Mouse (Mus musculus): ENCODE data around the gene Cldn11.
"Not testable (repeated sequence)": the region's sequence is repeated elsewhere in the genome, so short reads cannot be mapped to it uniquely, and the experiment has no call there.

Gene Cldn11

DNA sequence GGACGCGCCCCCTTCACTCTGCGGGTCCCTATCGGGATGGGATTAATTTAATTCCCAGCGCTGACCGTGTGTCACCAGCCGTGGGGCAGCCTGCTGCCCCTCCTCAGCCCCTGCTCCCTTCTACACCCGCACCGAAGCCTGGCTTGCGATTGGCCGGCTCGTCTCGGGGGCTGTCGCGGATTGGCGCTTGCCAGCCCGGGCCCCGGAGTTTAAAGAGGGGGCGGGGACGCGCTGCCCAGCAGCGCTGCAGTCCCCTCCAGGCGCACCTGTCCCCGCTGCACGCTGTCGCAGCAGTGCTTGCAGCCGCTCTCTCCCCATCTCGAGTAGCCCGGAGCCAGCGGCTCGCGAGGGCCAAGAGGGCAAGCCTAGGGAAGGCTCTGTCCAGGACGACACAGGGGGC is at the start of gene Cldn11:
TSS of gene Cldn11 (plus strand) at position 215 of the 400 bp plus-strand sequence.
- DNase-seq = no peak

DNA sequence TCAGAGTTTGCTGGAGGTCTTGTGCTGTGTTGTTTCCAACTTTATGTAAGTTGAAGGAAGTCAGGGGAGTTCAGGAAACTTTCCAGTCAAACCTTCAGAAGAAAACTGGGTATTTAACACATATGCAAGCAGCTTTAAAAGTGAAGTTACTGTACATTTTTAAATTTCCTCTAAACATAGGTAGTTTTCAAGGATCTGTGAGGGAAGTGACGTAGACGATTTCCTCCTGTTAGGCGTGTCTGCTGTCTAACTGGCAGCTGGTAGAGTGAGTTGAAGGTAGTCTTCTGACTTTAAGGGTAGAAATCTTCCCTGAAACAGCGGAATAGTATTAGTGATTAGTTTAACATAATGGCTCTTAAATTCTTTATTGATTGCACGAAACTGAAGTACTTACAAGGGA is 49.7 kb upstream of the Cldn11 start:
- DNase-seq = no peak

GRCm38 (mm10) chr3:31100802-31101201 is 48.9 kb upstream of the Cldn11 start:
- no peak for DNase-seq

DNA sequence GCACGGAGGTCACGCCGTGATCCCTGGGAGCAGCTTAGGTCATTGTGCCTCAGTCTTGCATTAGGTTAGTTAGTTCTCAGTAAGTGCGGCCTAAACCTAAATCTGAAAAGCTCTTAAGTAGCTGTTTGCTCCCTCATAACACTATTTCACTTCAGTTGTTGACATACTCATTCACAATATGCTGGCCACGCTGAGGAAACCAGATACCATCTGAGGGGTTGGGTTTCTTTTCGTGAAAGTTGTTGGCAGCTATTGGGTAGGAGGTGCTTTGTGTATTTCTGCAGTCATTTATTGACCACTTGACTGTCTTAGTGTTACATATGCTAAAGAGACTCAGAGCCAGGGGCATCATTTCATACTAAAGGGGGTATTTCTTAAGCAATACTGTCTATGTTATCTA is 44.8 kb upstream of the Cldn11 start:
- DNase-seq = no peak

GRCm38 (mm10) chr3:31106597-31106996 is 43.1 kb upstream of the Cldn11 start:
- DNase-seq = no peak

DNA sequence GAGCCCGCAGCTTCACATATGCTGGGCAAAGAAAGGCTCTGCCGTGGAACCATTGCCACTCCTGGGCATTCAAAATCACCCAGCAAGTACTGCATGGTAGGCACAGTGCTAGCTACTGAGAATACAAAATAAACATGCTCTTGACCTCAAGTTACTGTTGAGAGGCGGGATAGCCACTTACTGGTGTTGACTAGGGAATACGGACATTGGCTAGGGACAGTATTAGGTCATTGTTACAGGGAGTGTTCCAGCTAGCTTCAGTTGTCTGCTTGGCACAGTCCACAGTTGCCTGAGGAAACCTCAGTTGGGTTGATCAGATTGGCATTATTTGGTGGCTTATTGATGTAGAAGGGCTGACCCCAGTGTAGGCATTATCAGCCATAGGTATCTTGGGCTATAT is 42.0 kb upstream of the Cldn11 start:
- DNase-seq = no peak

DNA sequence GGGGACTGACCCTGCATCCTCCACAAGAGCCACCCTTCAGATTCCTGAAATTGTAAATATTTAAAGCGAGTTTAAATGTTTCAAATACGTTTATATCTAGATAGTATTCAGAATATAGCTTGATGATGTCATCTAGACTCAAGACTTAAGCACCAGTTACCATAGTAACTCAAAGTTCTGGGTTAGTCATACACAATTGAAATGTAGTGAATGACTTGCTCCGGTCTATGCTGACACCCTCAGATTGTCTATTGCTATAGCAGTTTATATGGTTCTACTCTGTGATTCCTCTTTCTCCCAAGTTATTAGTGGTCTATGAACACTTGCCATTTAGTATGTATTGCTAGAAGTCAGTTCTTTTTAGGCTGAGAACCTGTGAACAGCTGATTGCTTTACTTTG is 40.6 kb upstream of the Cldn11 start:
- DNase-seq = peak in 1 of 2 experiments; percentile 26

DNA sequence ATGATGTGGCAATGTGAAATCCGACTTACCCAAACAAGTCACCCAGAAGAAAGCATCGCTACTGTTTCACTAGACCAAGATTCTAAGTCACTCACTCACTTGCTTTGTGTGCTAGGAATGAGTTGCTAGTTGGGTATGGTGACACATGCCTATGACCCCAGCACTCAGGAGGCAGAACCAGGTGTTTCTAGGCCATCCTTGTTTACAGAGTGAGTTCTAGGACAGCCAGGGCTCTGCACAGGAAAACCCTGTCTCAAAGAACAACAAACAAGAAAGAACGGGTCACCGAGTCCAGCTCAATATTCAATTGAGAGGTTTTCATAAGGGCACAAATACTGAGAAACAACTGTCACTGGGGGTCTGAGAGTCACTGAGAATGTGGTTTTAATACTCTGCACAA is 26.6 kb upstream of the Cldn11 start:
- no peak for DNase-seq

DNA sequence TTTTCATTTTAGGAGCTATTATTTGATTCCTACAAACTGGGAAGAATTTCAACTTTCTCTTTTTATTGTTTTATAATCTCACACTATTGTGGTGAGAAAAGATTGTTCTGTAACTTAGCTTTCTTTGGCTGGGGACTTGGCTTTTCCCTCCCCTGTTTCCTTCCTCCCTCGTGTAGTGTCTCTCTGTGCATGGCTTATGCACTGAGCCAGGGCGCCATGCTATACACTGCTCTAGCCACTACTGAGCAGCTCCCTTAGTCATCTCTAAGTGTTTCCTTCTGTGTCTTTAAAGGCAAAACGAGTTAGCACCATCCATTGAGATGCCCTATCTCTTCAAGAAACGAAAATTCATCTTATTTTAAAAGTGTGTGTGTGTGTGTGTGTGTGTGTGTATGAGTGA is 23.4 kb upstream of the Cldn11 start:
- DNase-seq = no peak

DNA sequence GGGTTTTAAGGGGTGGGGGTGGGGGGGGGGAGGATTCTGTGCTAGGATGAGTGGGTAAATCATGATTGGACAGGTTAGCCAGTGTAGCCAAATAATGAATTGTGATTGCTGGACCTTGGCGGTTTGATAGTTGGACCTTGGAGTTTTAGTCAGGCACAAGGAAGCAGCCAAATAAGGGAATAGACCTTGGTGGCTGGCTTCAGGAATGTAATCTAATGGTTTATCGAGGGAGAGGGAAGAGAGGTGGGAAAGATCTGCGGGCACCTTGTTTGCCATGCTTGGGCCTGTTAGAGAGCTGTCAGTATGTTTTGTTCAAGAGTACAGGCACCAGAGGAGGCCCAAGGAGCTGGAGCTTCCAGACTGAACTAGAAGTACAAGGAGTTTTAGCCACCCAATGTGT is 22.9 kb upstream of the Cldn11 start:
- no peak for DNase-seq

- no peak for DNase-seq
Observed at GRCm38 (mm10) chr3:31129766-31130165, 20.0 kb upstream of the Cldn11 start.

DNA sequence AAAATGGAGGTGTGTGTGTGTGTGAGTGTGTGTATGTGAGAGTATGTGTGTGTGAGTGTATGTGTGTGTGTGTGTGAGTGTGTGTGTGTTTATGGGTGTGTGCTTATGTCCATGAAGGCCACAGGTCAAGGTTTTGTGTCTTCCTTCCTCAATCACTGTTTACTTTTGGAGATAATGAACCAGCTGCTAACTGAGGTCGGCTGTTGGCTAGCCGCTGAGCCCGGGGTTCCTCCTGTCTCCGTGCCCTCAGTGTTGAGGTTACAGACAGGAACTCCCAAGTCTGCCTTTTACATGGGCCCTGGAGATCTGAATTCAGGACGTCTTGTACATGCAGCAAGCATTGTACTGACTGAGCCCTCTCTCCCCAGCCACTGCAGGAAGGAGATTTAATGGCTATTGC is 16.1 kb upstream of the Cldn11 start:
- DNase-seq = no peak

DNA sequence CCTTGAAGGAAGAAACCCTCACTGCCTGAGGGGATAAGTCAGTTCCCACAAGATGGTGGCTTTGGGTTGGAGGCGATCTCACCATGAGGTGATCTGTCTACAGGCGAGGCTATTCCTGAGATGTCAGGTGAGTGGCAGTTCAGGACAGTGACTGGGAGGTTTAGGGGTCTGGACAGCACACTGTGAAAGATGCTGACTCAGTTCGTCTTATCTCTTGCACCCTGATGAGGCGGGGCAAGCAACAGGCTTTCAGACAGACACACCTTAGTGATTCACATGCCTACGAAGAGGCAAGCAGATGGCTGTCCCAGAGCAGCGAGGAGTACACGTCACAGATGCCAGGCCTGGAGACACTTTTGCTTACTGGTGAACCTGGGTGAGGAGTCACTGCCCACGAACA is 15.5 kb upstream of the Cldn11 start:
- no peak for DNase-seq

GRCm38 (mm10) chr3:31134696-31135095 is 15.0 kb upstream of the Cldn11 start:
- DNase-seq = no peak

GRCm38 (mm10) chr3:31136591-31136990 is 13.1 kb upstream of the Cldn11 start:
- DNase-seq = not testable (repeated sequence)

- DNase-seq = peak; percentile 81 to 85
Observed at GRCm38 (mm10) chr3:31138454-31139424, 11.0 kb upstream of the Cldn11 start.

DNA sequence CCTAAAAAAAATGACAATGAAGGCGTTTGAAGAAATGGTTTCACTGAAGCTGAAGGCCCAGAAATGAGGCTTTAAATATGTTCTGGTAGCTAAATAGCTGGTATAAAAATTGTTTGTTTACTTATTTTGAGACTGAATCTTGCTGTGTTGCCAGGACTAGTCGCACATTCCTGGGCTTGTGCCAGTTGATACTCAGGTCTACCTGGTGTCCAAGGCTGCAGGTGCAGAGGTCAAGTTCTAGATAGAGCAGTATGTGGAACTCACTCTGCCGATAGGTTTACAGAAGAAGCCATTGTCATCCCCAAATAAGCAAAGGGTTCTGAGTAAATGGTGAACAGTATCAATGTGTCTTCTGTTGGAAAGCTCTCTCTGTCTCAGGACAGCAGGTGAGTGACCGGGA is 8.1 kb upstream of the Cldn11 start:
- no peak for DNase-seq

DNA sequence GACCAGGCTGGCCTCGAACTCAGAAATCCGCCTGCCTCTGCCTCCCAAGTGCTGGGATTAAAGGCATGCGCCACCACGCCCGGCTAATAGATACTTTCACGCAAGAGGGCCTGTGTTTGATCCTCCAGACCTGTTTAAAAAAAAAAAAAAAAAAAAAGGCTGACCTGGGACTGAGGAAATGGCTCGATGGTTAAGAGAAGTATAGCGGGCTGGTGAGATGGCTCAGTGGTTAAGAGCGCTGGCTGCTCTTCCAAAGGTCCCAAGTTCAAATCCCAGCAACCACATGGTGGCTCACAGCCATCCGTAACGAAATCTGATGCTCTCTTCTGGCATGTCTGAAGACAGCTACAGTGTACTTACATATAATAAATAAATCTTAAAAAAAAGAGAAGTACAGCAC is 4.5 kb upstream of the Cldn11 start:
- DNase-seq = not testable (repeated sequence)

DNA sequence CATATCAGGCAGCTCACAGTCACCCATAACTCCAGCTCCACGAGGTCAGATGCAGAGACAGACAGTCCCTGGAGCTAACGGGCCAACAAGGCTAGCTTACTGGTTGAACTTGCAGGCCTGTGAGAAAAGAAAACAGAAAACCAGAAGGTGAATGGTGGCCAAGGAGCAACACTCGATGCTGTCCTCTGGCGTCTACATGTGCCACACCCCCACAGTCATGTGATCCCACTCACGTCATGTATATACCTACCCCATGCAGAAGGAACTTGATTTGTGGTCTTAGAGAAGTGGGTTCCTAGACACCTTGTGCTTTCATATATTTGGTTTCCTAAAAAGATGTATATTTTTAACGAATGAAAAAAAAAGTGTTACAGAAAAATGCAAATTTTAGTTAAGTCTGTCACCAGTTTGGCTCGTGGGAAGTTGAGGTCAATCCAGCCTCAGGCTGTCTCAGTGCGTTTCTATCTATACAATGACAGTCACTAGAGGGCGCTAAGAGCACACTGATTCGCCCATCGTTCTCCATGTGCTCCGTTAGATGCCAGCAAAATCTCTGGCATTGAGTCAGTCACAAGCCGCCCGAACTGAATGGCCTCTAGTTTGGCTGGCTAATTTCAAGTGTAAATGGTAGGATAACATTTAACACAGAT is 4.0 kb upstream of the Cldn11 start:
- DNase-seq = peak; percentile 68 to 71

DNA sequence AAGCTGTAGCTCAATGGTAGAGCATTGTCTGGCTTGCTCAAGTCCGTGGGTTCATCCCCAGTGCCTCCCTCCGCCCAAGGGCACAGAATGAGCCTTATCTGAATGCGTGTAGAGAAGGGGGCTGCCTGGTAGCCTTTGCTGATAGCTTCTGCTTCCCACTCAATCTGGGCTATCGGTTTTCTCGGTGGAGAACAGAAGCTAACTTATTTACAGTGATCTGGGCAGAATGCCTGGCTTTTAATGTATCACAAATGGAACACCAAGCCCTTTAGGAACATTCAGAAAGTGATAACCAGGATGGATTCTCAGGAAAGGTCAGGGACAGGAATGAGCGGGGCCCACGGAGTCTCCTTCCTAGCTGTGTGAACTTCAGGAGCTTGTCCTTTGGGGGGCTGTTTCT is 1.1 kb upstream of the Cldn11 start:
- no peak for DNase-seq

GRCm38 (mm10) chr3:31152108-31152507 is 2.4 kb downstream of the Cldn11 start:
- DNase-seq = no peak

- no peak for DNase-seq
Observed at GRCm38 (mm10) chr3:31156126-31156525, 6.4 kb downstream of the Cldn11 start.

- no peak for DNase-seq
Observed at GRCm38 (mm10) chr3:31157776-31158175, 8.1 kb downstream of the Cldn11 start.

DNA sequence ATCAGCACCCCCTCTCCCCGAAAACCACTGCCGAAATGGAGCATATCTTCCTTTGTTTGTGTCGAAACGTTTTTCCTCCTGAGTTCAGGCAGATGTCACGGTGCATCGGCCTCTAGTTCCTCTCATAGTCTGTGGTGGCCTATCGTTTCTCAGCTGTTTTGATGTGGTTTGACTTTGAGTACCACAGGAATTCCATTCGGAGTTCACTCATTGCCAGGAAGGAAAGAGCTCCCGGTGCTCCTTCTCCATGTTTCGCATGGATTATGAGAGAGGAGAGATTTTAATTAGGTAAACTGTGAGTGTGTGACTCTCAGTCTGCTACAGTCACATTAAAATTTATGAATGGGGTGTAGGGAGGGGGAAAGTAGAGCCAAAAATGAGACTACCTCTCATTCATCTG is 10.3 kb downstream of the Cldn11 start:
- DNase-seq = no peak

All from B cell, adult 2 months (primary cell).